Mouse (Mus musculus): Measurements from ENCODE around the gene Rnf7. TPM values are rescaled to one million over a fixed set of nuclear protein-coding genes. Genes with fewer than 3 reads are reported as not detected.
A peak's percentile ranks its signal among the peaks of the same experiment; 100 is the strongest.
"Not testable (repeated sequence)": the region's sequence is repeated elsewhere in the genome, so short reads cannot be mapped to it uniquely, and the experiment has no call there.

Gene Rnf7
- polyA plus RNA-seq (2014; fragmentation: Nextera tagmentation; extraction: Ambion mirVana), result 172 and 173 TPM in 2 replicates

DNA sequence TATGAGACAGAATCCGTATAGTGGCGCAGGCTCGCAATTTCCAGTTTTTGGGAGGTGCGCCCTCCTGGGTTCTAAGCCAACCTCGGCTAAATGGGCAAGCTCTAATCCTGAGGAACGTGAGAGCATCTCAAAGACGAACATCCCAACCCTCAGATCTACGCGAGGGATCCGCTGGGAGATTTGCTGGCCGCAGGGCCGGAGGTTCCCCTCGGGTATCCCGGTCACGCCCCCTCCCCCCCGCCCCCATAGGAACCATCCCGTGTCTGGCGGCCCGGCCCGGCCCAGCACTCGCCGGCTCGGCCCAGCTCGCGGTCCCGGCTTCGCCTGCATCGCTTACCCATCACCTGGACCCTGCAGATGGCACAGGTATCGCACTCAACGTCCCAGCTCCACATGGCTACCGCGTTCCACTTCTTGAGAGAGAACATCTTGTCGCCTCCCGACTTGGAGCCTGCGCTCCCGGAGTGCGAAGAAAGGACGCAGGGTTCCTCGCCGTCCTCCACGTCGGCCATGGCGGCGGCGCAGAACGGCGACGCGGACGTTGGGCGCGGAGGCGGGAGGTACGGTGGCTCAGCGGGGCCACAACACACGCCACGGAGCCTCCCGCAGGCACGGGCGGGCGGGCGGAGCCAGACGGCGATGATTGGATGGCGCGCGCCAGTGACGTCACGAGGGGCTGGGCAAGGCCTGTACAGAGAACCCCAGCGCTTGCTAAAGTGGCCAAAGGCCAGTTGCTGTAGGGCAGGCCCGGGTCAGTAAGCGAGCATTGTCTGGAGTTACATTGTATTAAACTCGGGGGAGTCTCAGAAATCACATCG, at the start of gene Rnf7:
TSS of gene Rnf7 (minus strand) at position 605 of the 818 bp plus-strand sequence.
- H3K4me1 ChIP-seq (replicated peaks; ENCODE audit: control insufficient read depth, insufficient read depth, low read length), result peaks cover 9% of the 10 kb centered on the region
- peak within 1 kb of the TSS; percentile 83 for H3K4me3 ChIP-seq (ENCODE audit: low read depth, low read length)
- DNase-seq (ENCODE audit: low spot score), result peak; percentile 99
- peak within 1 kb of the TSS; percentile 93 for H3K4me2 ChIP-seq
- WGBS, result under 1% methylated on average over 74 of the region's 74 CpGs
- peak; percentile 97 for ATAC-seq (replicated peaks; ENCODE audit: low FRiP score)
- peak within 1 kb of the TSS; percentile 81 for H3K9ac ChIP-seq (ENCODE audit: low read depth, low read length)
- H3K9me3 ChIP-seq (ENCODE audit: control insufficient read depth, low read length), result no peaks in the 10 kb centered on the region
- peaks cover 8% of the 10 kb centered on the region for H3K36me3 ChIP-seq (ENCODE audit: control insufficient read depth, insufficient read depth, low read length)
- peak within 1 kb of the TSS; percentile 23 for H3K27ac ChIP-seq (ENCODE audit: low read depth, low read length)
- H3K27me3 ChIP-seq (replicated peaks; ENCODE audit: control insufficient read depth, insufficient read depth, low read length), result no peaks in the 10 kb centered on the region

DNA sequence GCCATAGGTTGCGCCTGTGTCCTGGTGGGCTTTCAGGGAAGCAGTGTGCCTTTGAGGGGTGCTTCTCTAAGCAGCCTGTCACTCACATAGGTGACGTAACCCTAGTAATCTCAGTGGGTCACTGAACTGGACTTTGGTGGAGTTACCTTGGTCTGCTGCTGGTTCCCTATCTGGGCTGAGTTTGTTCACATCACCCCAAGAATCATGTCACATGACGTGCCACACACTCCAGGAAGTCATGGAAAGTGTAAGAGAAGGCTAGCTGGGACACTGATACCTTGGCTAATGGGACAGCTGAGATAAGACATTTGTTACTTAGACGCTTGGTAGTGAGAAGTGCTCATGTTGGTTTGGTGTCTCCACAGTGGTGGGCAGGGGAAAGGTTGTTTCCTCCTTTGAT, 47.5 kb upstream of the Rnf7 start:
- DNase-seq (ENCODE audit: low spot score) (no peak), ATAC-seq (replicated peaks; ENCODE audit: low FRiP score) (no peak)
- H3K4me2 ChIP-seq, result no peak overlapping the region
- WGBS, result 56% methylated on average over 4 of the region's 4 CpGs
- H3K4me3 ChIP-seq (ENCODE audit: low read depth, low read length), result no peak overlapping the region
- H3K27ac ChIP-seq (ENCODE audit: low read depth, low read length), result no peak overlapping the region
- 0 out of 2 replicates have a peak, but pooled peaks cover 3% of the 10 kb centered on the region for H3K4me1 ChIP-seq (replicated peaks; ENCODE audit: control insufficient read depth, insufficient read depth, low read length)
- no peaks in the 10 kb centered on the region for H3K9me3 ChIP-seq (ENCODE audit: control insufficient read depth, low read length)
- no peak overlapping the region for H3K9ac ChIP-seq (ENCODE audit: low read depth, low read length)
- no peaks in the 10 kb centered on the region for H3K27me3 ChIP-seq (replicated peaks; ENCODE audit: control insufficient read depth, insufficient read depth, low read length)
- H3K36me3 ChIP-seq (ENCODE audit: control insufficient read depth, insufficient read depth, low read length), result no peaks in the 10 kb centered on the region

DNA sequence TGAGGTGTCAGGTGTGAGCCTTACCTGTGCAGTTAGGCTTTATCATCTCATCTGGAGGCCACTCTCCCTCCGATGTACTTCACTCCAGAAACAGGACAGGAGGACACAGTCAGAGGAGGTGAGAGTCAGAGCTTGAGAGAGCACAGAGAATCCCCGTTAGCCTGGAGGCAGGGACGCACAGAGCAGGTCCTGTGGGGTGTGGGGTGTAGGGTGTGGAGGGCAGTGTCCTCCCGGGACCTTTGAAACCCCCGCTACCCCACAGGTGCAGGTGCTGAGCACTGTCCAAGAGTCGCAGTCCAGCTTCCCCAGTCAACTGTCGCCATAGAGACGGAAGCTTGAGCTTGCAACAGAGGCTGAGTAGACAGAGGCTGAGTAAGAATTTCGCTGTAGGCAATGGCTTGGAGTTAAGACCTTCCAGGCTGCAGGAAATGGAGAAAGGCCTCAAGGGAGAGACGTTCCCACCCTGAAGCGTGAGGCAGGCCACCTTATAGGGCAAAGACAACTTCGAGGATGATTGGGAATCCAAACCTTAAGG, 46.6 kb upstream of the Rnf7 start, which contains the start of gene Gm28729:
TSS of gene Gm28729 (minus strand) at position 293 of the 535 bp plus-strand sequence.
- Histone ChIP-seq H3K36me3 (ENCODE audit: control insufficient read depth, insufficient read depth, low read length) (no peaks in the 10 kb centered on the region), H3K9ac (ENCODE audit: low read depth, low read length) (no peak within 1 kb of the TSS), H3K4me2 (no peak within 1 kb of the TSS), H3K4me3 (ENCODE audit: low read depth, low read length) (no peak within 1 kb of the TSS), H3K4me1 (replicated peaks; ENCODE audit: control insufficient read depth, insufficient read depth, low read length) (0 out of 2 replicates have a peak, but pooled peaks cover 3% of the 10 kb centered on the region), H3K9me3 (ENCODE audit: control insufficient read depth, low read length) (no peaks in the 10 kb centered on the region), H3K27me3 (replicated peaks; ENCODE audit: control insufficient read depth, insufficient read depth, low read length) (no peaks in the 10 kb centered on the region), H3K27ac (ENCODE audit: low read depth, low read length) (no peak within 1 kb of the TSS)
- ATAC-seq (replicated peaks; ENCODE audit: low FRiP score), result no peak
- no peak for DNase-seq (ENCODE audit: low spot score)
- WGBS, result 55% methylated on average over 12 of the region's 12 CpGs

DNA sequence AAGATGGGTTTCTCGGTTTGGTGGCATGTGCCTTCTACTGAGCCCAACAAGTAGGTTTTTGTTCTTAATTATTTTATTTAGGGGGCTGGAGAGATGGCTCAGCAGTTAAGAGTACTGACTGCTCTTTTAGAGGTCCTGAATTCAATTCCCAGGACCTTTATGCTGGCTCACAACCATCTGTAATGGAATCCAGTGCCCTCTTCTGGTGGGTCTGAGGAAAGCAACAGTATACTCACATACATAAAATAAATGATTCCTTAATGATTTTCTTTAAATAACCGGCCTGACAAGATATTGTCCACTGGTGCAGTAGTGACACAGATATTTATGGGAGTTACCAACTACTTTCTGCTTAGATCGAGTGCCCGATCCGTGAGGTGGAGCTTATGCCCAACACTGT, 44.7 kb upstream of the Rnf7 start:
- Histone ChIP-seq H3K36me3 (ENCODE audit: control insufficient read depth, insufficient read depth, low read length) (no peaks in the 10 kb centered on the region), H3K4me2 (no peak overlapping the region), H3K27ac (ENCODE audit: low read depth, low read length) (no peak overlapping the region), H3K4me1 (replicated peaks; ENCODE audit: control insufficient read depth, insufficient read depth, low read length) (0 out of 2 replicates have a peak, but pooled peaks cover 3% of the 10 kb centered on the region), H3K9ac (ENCODE audit: low read depth, low read length) (no peak overlapping the region), H3K9me3 (ENCODE audit: control insufficient read depth, low read length) (no peaks in the 10 kb centered on the region), H3K4me3 (ENCODE audit: low read depth, low read length) (no peak overlapping the region), H3K27me3 (replicated peaks; ENCODE audit: control insufficient read depth, insufficient read depth, low read length) (no peaks in the 10 kb centered on the region)
- ATAC-seq (replicated peaks; ENCODE audit: low FRiP score) (no peak), DNase-seq (ENCODE audit: low spot score) (no peak)
- 79% methylated on average over 5 of the region's 5 CpGs for WGBS

DNA sequence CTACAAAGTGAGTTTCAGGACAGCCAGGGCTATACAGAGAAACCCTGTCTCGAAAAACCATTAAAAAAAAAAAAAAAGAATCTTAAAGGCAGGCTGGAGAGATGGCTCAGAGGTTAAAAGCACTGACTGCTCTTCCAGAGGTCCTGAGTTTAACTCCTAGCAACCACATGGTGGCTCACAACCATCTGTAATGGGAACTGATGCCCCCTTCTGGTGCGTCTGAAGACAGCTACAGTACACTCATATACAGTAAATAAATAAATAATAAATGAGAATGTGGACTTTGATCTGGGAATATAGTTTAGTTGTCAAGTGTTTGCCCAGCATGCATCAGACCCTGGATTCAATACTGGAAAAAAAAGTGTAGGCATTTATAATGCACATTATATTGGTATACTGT, 43.1 kb upstream of the Rnf7 start:
- DNase-seq (ENCODE audit: low spot score); H3K4me2 ChIP-seq; ATAC-seq (replicated peaks; ENCODE audit: low FRiP score); H3K27me3 ChIP-seq (replicated peaks; ENCODE audit: control insufficient read depth, insufficient read depth, low read length); H3K36me3 ChIP-seq (ENCODE audit: control insufficient read depth, insufficient read depth, low read length); H3K27ac ChIP-seq (ENCODE audit: low read depth, low read length); H3K4me3 ChIP-seq (ENCODE audit: low read depth, low read length); H3K4me1 ChIP-seq (replicated peaks; ENCODE audit: control insufficient read depth, insufficient read depth, low read length); H3K9ac ChIP-seq (ENCODE audit: low read depth, low read length); H3K9me3 ChIP-seq (ENCODE audit: control insufficient read depth, low read length): not testable (repeated sequence)
- 76% methylated on average over 2 of the region's 2 CpGs for WGBS

DNA sequence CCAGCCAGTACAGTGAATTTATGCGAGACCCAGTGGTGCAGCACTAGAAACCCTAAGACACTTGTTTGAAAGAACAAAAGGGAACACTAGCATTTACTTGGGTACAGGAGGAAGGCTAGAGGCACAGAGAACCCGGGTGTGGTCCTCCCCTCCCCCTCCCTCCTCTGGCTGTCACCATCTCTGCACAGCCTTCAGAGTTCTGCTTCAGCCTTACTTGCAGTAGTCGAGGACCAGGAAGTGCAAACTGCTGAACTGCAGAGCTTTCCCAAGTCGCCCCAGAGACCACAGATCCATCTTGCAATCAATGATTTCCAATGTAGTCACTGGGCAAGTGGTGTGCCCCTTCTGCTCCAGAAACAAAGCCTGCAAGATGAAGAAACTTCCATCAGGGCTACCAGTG, 39.0 kb upstream of the Rnf7 start:
- Histone ChIP-seq H3K9me3 (ENCODE audit: control insufficient read depth, low read length) (no peaks in the 10 kb centered on the region), H3K4me2 (no peak overlapping the region), H3K4me1 (replicated peaks; ENCODE audit: control insufficient read depth, insufficient read depth, low read length) (peaks cover 20% of the 10 kb centered on the region), H3K4me3 (ENCODE audit: low read depth, low read length) (no peak overlapping the region), H3K27me3 (replicated peaks; ENCODE audit: control insufficient read depth, insufficient read depth, low read length) (no peaks in the 10 kb centered on the region), H3K36me3 (ENCODE audit: control insufficient read depth, insufficient read depth, low read length) (no peaks in the 10 kb centered on the region), H3K27ac (ENCODE audit: low read depth, low read length) (no peak overlapping the region), H3K9ac (ENCODE audit: low read depth, low read length) (no peak overlapping the region)
- ATAC-seq (replicated peaks; ENCODE audit: low FRiP score) (no peak), DNase-seq (ENCODE audit: low spot score) (no peak)
- 24% methylated on average over 4 of the region's 4 CpGs for WGBS

DNA sequence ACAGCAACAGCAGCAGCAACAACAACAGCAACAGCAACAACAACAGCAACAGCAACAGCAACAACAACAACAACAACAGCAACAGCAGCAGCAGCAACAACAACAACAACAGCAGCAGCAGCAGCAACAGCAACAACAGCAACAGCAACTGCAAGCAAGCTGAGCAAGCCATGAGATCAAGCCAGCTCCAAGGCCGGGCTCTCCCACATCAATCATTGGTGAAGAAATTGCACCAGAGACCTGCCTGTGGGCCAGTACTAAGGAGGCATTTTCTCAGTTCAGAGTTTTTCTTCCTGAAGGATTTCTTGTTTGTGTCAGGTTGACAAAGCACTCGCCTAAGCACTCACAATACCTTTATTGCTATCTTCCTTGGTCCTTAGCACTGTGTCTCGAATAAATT, 38.3 kb upstream of the Rnf7 start:
- H3K4me1 ChIP-seq (replicated peaks; ENCODE audit: control insufficient read depth, insufficient read depth, low read length), result peaks cover 20% of the 10 kb centered on the region
- ATAC-seq (replicated peaks; ENCODE audit: low FRiP score), result no peak
- no peaks in the 10 kb centered on the region for H3K36me3 ChIP-seq (ENCODE audit: control insufficient read depth, insufficient read depth, low read length)
- H3K27me3 ChIP-seq (replicated peaks; ENCODE audit: control insufficient read depth, insufficient read depth, low read length), result no peaks in the 10 kb centered on the region
- H3K4me3 ChIP-seq (ENCODE audit: low read depth, low read length), result no peak overlapping the region
- H3K9ac ChIP-seq (ENCODE audit: low read depth, low read length), result no peak overlapping the region
- H3K9me3 ChIP-seq (ENCODE audit: control insufficient read depth, low read length), result no peaks in the 10 kb centered on the region
- WGBS, result 57% methylated on average over 3 of the region's 3 CpGs
- H3K27ac ChIP-seq (ENCODE audit: low read depth, low read length), result no peak overlapping the region
- DNase-seq (ENCODE audit: low spot score), result no peak
- H3K4me2 ChIP-seq, result no peak overlapping the region

DNA sequence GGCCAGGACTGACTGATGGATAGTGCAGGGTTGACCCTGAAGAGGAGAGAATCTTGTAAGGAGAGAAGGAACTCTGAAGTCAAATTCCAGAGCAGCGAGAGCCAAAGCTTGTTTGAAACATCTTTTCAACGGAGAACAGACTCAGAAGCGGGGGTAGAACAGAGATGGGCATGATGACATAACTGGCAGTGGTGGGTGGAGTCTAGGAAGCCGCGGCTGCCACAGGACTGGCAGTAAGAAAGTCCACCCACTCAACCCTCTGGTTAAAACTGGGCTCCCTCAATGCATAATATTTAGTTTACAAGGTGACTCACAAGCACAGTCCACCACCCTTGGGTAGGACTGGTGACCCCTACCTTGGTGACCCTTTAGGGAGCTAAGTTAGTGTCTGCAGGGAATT, 37.3 kb upstream of the Rnf7 start:
- Histone ChIP-seq H3K9ac (ENCODE audit: low read depth, low read length) (no peak overlapping the region), H3K4me2 (no peak overlapping the region), H3K27ac (ENCODE audit: low read depth, low read length) (no peak overlapping the region), H3K36me3 (ENCODE audit: control insufficient read depth, insufficient read depth, low read length) (no peaks in the 10 kb centered on the region), H3K9me3 (ENCODE audit: control insufficient read depth, low read length) (no peaks in the 10 kb centered on the region), H3K4me1 (replicated peaks; ENCODE audit: control insufficient read depth, insufficient read depth, low read length) (peaks cover 20% of the 10 kb centered on the region), H3K4me3 (ENCODE audit: low read depth, low read length) (no peak overlapping the region), H3K27me3 (replicated peaks; ENCODE audit: control insufficient read depth, insufficient read depth, low read length) (no peaks in the 10 kb centered on the region)
- ATAC-seq (replicated peaks; ENCODE audit: low FRiP score), result no peak
- 69% methylated on average over 5 of the region's 5 CpGs for WGBS
- DNase-seq (ENCODE audit: low spot score), result no peak
